Mouse (Mus musculus) B cell, adult (primary cell): ENCODE results near the gene Hoxa13. TPM values are rescaled to one million over a fixed set of nuclear protein-coding genes. Genes with fewer than 3 reads are reported as not detected.

ENCODE experiments used
- total RNA-seq: library from RNA; stranded (reverse); gene quantifications from 4 replicates; pipeline ENCODE4 v1.2.4, GENCODE M21; 2023; ENCODE audit not compliant: inconsistent age

Hoxa13 gene
- total RNA-seq, result not detected in 4 replicates

GRCm38 (mm10) chr6:52260654-52261575, at the start of gene Hoxa13:
Gene Hoxa13 (minus strand): TSS chr6:52260880.

GRCm38 (mm10) chr6:52245757-52246142, 14.9 kb downstream of the Hoxa13 start, which contains the start of gene Hoxa11:
Gene Hoxa11 (minus strand): TSS chr6:52245810.

GRCm38 (mm10) chr6:52240389-52241000, 20.2 kb downstream of the Hoxa13 start, which contains the start of gene Hoxa10:
Gene Hoxa10 (minus strand): TSS chr6:52240854.

DNA sequence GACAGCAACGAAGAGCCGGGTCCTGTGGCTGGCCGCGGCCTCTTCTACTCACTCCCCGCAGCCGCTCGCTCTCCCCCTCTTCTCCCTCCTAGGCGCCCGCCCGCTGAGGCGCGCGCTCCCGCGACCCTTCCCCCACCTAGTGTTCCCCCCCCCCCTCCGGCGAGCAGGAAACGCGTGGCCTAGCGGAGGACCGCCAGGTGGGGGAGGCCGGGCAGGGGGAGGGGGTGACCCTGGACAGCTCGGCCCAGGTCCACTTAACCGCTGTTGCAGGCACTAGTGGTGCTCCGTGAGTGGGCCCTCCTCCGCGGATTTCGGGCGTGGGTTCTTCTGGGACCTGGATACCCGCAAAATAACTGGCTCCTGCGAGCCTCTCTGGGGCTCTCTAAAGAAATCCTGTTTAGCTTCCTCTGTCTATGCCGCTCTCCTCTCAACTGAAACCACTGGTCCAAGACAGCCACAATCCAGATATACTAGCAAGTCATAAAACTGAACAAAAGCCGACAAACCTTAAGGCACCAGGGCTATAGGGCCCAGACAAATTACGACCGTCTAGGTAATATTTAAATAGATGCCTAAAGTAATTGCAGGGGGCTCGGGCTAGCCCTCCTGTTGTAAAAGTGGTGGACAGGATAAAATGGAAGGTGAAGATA, 30.0 kb downstream of the Hoxa13 start, which contains the start of gene Hoxa9:
Hoxa9 (minus strand) TSS at position 574 of the 650 bp plus-strand sequence.

DNA sequence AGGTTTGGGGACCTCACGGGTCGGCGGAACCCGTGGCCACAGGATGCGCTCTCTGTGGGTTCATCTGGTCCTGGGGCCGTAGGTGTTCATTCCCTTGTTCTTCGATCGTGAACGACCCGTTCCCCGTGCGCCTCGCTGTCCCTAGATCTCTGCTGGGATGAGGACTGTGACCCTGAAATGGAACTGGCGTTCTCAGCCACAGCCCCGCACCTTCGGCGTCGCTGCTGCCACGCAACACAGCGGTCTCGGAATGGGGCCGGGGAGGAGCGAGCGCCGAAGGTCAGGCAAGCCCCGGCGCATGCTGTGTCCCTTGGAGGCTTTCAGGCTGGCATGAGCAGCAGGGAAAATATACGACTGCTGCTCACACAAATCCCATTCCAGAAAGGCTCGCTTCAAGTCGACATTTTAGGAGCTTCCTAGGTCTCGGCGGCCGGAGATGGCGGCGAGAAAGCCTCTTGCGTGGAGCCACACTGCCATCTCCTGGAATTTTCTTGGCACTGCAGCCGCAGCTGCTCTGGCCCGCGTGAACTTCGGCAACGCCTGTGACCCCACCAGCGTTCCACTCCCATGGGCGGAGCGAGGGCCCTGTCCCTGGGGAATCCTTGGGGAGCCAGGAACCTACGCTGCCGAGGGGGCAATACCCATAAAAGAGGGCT, 39.2 kb downstream of the Hoxa13 start, which contains the start of gene Hoxa7:
Hoxa7 (minus strand) TSS at position 518 of the 656 bp plus-strand sequence.

GRCm38 (mm10) chr6:52213119-52213986, 47.3 kb downstream of the Hoxa13 start, which contains the start of the genes Hoxa3 and Gm28308:
Gene Hoxa3 (minus strand): TSS chr6:52213336.
Gene Gm28308 (minus strand): TSS chr6:52213339.

GRCm38 (mm10) chr6:52208072-52208867, 52.4 kb downstream of the Hoxa13 start, which contains the start of gene Hoxa6:
Gene Hoxa6 (minus strand): TSS chr6:52208722.

Other genes with a start within 250 kb of the Hoxa13 start
- 40.7 to 48.9 TPM (median 44.1 TPM) in 4 replicates for gene Skap2, start 248.3 kb downstream of the Hoxa13 start, total RNA-seq
- not detected in 4 replicates for gene Hoxa1, start 102.6 kb downstream of the Hoxa13 start, total RNA-seq
- gene Hoxa2, start 96.0 kb downstream of the Hoxa13 start, total RNA-seq, result not detected in 4 replicates
- not detected in 4 replicates for gene 5730596B20Rik, start 83.4 kb downstream of the Hoxa13 start, total RNA-seq
- not detected in 4 replicates for gene Hoxa4, start 69.1 kb downstream of the Hoxa13 start, total RNA-seq
- gene Hoxa5, start 56.3 kb downstream of the Hoxa13 start, total RNA-seq, result not detected in 4 replicates
- 0.64 TPM in 1 of 4 replicates, not detected in the others for gene Hoxa6, start 52.2 kb downstream of the Hoxa13 start, total RNA-seq
- gene Hoxa3, start 47.5 kb downstream of the Hoxa13 start, total RNA-seq, result 0.18 TPM in 1 of 4 replicates, not detected in the others
- gene Gm28308, start 47.5 kb downstream of the Hoxa13 start, total RNA-seq, result not detected in 4 replicates
- gene Hoxa7, start 39.0 kb downstream of the Hoxa13 start, total RNA-seq, result not detected in 4 replicates
- not detected in 4 replicates for gene Hoxa9, start 29.8 kb downstream of the Hoxa13 start, total RNA-seq
- gene Hoxa10, start 20.0 kb downstream of the Hoxa13 start, total RNA-seq, result not detected in 4 replicates
- gene Hoxa11, start 15.1 kb downstream of the Hoxa13 start, total RNA-seq, result not detected in 4 replicates
- gene Evx1, start 52.6 kb upstream of the Hoxa13 start, total RNA-seq, result not detected in 4 replicates